Mouse (Mus musculus) limb, embryonic 10.5 days (tissue): ENCODE data around the gene Hivep1. TPM values are rescaled to one million over a fixed set of nuclear protein-coding genes. Genes with fewer than 3 reads are reported as not detected.

Experiments used
- DNase-seq: peaks from one replicate; pipeline ENCODE4 v3.0.0-alpha.2; 2017; ENCODE audit warnings: low spot score
- H3K27ac ChIP-seq: fragments of 300-500 bp; sonication (generic); 2 replicates; pipeline ENCODE4 v1.5.1; 2016; ENCODE audit warnings: mild to moderate bottlenecking
- H3K27me3 ChIP-seq: fragments of 300-500 bp; sonication (generic); 2 replicates; pipeline ENCODE4 v1.6.1; 2016; ENCODE audit warnings: low read depth, mild to moderate bottlenecking; ENCODE audit not compliant: poor library complexity, severe bottlenecking
- H3K36me3 ChIP-seq: fragments of 300-500 bp; sonication (generic); 2 replicates; pipeline ENCODE4 v1.6.1; 2016; ENCODE audit warnings: mild to moderate bottlenecking, moderate library complexity
- H3K4me1 ChIP-seq: fragments of 300-500 bp; sonication (generic); 2 replicates; pipeline ENCODE4 v1.6.1; 2016
- H3K4me3 ChIP-seq: fragments of 300-500 bp; sonication (generic); 2 replicates; pipeline ENCODE4 v1.5.1; 2016; ENCODE audit warnings: mild to moderate bottlenecking, moderate library complexity
- H3K9me3 ChIP-seq: fragments of 300-500 bp; sonication (generic); replicated peaks from 2 replicates; pipeline ENCODE4 v1.6.1; 2016; ENCODE audit warnings: mild to moderate bottlenecking
- WGBS: fragments of 180-500 bp; shearing (Covaris S2); methylation state at CpG from one replicate; pipeline ENCODE4 v1.1.7; 2016; 5-methylcytosine and 5-hydroxymethylcytosine counted together
- polyA plus RNA-seq: library from polyadenylated mRNA; unstranded; fragments of >200 nt; fragmentation: Nextera tagmentation; extraction: Ambion mirVana; gene quantifications from 2 replicates; pipeline ENCODE4 v1.2.1, GENCODE M21; 2016

Gene Hivep1
- polyA plus RNA-seq, 1 experiment from 2014 or later, result 9.4 TPM

DNA sequence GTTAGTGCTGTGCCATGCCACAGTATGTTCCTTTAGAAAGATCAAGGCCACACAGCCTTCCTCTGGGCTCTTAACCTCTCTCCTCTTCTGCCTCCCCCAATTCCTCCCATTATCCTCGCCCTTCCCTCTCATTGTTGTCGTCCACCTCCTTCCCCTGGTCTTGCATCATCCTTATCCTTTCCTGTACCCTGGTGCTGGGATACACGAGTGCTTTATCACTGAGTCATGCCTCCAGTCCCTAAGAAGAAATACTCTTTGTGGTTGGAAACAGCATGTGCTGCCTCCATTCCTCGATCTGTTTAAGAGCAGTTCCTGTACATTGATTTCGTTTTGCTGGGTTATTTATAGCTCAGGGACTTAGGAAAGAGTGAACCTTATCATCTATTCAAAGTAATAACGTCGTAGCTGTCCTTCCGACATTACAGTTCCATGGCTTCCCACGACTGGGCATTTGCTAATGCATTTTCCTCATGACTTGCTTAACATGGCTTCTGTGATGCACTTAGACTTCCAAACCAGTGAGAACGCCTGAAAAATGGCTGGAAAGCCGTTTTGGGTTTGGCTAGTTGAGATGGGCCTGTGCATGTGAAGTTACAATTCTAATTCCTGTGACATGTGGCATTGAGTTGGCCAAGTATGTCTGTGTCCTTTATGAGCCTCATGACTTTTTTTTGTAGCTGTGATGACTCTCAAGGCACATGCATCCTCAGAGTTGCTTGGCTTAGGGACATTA, 56.8 kb downstream of the Hivep1 start:
- Histone ChIP-seq H3K27ac (no peak overlapping the region), H3K9me3 (no peaks in the 10 kb centered on the region), H3K27me3 (no peaks in the 10 kb centered on the region), H3K4me1 (peaks cover 16% of the 10 kb centered on the region), H3K4me3 (no peak overlapping the region), H3K36me3 (no peaks in the 10 kb centered on the region)
- no peak for DNase-seq
- 83% methylated on average over 11 of the region's 11 CpGs for WGBS

DNA sequence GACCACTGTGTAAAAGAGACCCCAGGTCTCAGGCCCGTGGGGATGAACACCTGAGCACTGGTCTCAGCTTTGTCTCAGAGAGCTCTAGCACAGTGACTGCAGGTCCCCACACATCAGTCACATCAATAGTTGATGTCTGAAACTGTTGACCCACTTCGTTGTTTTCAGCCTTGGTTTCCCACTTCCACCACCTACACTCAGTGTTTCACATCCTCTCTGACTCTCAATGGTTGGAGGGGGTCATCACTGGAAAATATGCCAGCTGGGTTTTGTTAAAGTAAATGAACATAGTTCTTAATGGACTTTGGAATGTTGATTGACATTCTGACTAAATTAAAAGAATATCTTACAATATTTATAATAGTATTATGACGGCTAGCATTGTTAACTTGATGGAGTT, 58.6 kb downstream of the Hivep1 start:
- Histone ChIP-seq H3K4me1 (peaks cover 12% of the 10 kb centered on the region), H3K36me3 (no peaks in the 10 kb centered on the region), H3K4me3 (no peak overlapping the region), H3K9me3 (no peaks in the 10 kb centered on the region), H3K27ac (no peak overlapping the region), H3K27me3 (no peaks in the 10 kb centered on the region)
- DNase-seq, result no peak
- WGBS, result 95% methylated on average over 3 of the region's 3 CpGs

DNA sequence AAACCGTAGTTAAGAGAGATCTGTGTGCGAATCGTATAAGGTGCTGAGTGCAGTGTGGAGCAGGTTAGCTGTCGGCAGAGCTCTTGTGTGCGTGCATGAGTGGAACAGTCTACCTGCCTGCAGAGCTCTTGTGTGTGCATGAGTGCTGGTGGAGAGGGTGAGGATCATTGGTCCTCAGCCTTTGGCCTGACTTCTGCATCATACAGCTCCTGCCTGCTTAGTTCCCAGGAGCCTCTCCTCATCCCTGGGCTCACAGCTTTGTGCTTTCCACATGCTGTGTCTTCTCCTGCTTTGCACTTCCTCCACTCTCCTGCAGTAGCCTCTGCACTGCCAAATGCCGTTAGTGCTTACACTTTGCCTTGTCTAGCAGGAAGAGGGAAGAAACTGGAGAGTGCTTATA, 60.2 kb downstream of the Hivep1 start:
- no peak overlapping the region; the same call in 1 of the 2 replicates for H3K27ac ChIP-seq
- H3K36me3 ChIP-seq, result no peaks in the 10 kb centered on the region
- H3K4me3 ChIP-seq, result no peak overlapping the region
- no peaks in the 10 kb centered on the region for H3K27me3 ChIP-seq
- no peaks in the 10 kb centered on the region for H3K9me3 ChIP-seq
- 86% methylated on average over 6 of the region's 6 CpGs for WGBS
- no peak for DNase-seq
- H3K4me1 ChIP-seq, result peaks cover 12% of the 10 kb centered on the region

DNA sequence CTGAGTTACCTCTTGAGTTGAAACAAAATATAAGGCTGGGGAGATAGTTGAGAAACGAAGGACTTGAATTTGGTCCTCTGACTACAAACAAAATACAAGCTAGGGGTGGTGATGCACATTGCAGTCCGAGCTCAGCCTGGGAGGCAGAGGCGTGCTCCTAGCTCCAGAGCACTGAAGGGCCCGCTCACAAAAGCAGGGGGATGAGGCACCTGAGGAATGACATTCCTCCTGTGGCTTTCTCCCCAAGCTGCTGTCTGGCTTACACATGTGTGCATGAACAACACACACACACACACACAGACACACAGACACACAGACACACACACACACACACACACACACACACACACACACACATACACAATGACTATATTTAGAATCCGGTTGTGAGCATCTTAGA, 60.9 kb downstream of the Hivep1 start:
- no peak for DNase-seq
- no peaks in the 10 kb centered on the region for H3K36me3 ChIP-seq
- WGBS, result 85% methylated on average over 5 of the region's 5 CpGs
- H3K27ac ChIP-seq, result no peak overlapping the region
- no peaks in the 10 kb centered on the region for H3K27me3 ChIP-seq
- H3K4me3 ChIP-seq, result no peak overlapping the region
- peaks cover 12% of the 10 kb centered on the region for H3K4me1 ChIP-seq
- no peaks in the 10 kb centered on the region for H3K9me3 ChIP-seq

DNA sequence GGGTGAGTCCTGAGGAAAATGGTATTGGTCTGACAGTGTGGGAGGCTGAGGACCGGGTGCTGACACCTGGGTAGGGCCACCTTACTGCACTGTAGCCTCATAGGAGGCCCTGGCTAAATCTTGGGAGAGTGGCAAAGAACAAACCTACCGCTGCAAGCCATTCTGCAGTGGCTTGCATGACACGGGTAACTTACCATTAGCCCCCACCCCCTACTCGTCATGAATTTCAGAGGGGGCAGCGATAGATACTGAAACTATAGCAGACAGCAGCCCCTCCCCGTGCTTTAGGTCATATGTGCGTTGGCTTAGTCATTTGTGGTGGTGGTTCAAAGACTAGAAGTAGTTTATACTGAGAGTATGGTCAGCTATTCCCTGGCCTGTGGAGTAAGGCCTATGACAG, 61.8 kb downstream of the Hivep1 start:
- H3K4me3 ChIP-seq, result no peak overlapping the region

DNA sequence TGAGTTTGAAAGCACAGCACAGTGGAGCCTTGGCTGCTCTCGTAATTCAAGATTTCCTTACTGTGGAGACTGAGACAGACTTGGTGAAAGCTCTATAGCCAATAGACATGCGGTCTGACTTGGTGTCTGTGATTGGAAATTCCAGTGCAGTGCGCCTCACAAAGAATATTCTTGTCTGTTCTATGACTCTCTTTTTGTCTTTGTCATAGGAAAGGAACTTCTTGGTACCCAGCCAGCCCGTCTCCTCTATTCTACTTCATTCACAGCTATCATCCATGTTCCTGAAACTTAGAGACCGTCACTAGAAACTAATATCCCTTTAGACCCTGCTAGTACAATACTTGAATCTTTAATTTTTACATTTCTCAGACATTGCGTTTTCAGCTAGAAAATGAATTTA, 64.5 kb downstream of the Hivep1 start:
- 96% methylated on average over 6 of the region's 6 CpGs for WGBS
- no peak overlapping the region for H3K27ac ChIP-seq
- H3K4me1 ChIP-seq, result peaks cover 14% of the 10 kb centered on the region
- H3K9me3 ChIP-seq, result no peaks in the 10 kb centered on the region
- no peaks in the 10 kb centered on the region for H3K36me3 ChIP-seq
- no peak overlapping the region for H3K4me3 ChIP-seq
- DNase-seq, result no peak
- H3K27me3 ChIP-seq, result no peaks in the 10 kb centered on the region

More for the DNA sequence above, 61.8 kb downstream of the Hivep1 start:
- no peak for DNase-seq
- Histone ChIP-seq H3K4me1 (peaks cover 12% of the 10 kb centered on the region), H3K36me3 (no peaks in the 10 kb centered on the region), H3K27ac (no peak overlapping the region), H3K9me3 (no peaks in the 10 kb centered on the region), H3K27me3 (no peaks in the 10 kb centered on the region)
- WGBS, result 91% methylated on average over 7 of the region's 7 CpGs

DNA sequence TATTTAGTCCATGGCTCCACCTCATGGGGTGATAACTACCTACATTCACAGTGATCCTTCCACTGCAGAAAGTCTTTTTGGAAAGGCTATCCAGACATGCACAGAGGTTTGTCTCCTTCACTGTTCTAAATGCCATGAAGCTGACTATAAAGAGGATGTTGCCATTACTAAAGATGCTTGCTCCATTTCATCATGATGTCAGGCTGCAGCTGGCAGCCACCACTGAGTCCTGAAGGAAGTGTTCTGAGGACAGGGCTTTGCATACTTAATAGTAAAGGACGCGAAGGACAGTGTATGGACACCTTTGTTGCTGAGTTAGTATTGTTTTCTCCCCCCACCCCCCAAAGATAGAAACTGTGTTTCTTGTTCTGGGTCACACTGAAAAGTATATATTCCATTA, 67.2 kb downstream of the Hivep1 start:
- Histone ChIP-seq H3K27ac (no peak overlapping the region), H3K4me1 (peaks cover 4% of the 10 kb centered on the region), H3K27me3 (no peaks in the 10 kb centered on the region), H3K9me3 (no peaks in the 10 kb centered on the region), H3K4me3 (no peak overlapping the region), H3K36me3 (peaks cover 7% of the 10 kb centered on the region)
- no peak for DNase-seq
- WGBS, result 96% methylated on average over 2 of the region's 2 CpGs

DNA sequence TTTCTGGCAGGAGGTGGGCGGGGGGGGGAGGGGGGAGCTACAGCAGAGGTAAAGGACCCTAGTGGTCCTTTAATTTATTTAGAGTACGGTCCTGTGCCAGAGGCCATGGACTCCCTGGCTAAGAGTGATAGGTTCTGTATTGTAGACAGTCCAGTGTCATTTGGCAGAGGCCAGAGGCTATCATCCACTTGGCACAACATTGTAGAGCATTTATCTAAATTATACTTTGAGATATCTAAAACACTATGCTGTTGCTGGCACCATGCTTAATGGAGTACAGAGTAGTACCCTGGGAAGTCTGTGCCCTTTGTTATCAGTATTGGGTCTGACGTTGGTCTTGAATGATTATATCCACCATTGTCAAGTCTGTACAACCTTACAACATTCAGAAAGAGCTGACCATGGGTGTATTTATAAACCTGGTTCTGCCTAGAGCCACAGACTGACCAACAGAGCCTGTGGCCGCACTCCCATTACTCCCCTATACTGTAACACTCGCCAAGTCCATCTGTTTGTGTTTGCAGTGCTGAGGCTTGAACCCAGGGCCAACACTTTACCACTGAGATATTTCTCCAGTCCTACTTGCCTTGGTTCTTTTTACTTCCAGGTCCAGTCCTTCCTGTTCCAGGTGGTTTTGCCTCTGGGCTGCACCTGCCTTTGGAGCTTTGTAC, 69.4 kb downstream of the Hivep1 start:
- 83% methylated on average over 5 of the region's 5 CpGs for WGBS
- H3K9me3 ChIP-seq, result no peaks in the 10 kb centered on the region
- no peak overlapping the region for H3K4me3 ChIP-seq
- H3K36me3 ChIP-seq, result peaks cover 7% of the 10 kb centered on the region
- no peak for DNase-seq
- no peak overlapping the region for H3K27ac ChIP-seq
- H3K27me3 ChIP-seq, result no peaks in the 10 kb centered on the region
- H3K4me1 ChIP-seq, result peaks cover 4% of the 10 kb centered on the region

DNA sequence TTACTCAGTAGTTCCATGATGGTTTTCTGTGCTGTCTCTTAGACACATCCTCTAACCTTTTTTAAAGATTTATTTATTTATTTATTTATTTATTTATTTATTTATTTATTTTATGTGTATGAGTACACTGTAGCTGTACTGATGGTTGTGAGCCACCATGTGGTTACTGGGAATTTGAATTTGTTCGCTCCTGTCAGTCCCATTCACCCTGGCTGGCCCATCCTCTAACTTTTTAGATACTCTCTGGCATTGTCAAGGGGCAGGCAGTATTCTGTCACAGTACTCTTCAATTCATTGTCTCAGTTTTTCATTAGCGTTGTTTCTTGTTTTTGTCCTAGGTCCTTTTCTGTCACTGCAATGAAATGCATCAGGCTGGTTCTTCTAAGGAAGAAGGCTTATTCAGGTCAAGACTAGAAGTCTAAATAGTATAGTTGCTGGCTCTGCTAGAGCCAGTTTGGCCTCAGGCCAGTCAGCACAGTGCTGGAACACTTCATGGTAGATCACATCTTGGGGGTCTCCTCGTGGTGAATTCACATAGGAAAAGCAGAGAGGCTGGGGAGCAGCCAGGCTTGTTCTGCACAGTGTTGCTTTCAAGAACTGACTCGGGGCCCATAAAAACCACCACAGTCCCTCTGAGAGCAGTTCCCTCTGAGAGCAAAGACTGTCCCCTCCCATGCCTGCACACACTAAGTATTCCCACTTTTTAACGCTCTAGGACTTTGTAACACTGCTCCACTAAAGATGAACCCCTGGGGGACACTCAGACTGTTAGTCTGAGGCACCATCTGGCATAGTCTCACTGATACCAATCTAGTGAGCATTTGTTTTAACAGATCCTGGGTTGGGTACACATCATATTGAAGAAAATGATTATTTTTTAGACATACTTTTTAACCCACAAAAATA, 70.2 kb downstream of the Hivep1 start:
- DNase-seq, result no peak
- Histone ChIP-seq H3K27me3 (no peaks in the 10 kb centered on the region), H3K4me1 (peaks cover 4% of the 10 kb centered on the region), H3K4me3 (no peak overlapping the region), H3K27ac (no peak overlapping the region), H3K36me3 (peaks cover 7% of the 10 kb centered on the region), H3K9me3 (no peaks in the 10 kb centered on the region)
- WGBS, result 89% methylated on average over 5 of the region's 5 CpGs

DNA sequence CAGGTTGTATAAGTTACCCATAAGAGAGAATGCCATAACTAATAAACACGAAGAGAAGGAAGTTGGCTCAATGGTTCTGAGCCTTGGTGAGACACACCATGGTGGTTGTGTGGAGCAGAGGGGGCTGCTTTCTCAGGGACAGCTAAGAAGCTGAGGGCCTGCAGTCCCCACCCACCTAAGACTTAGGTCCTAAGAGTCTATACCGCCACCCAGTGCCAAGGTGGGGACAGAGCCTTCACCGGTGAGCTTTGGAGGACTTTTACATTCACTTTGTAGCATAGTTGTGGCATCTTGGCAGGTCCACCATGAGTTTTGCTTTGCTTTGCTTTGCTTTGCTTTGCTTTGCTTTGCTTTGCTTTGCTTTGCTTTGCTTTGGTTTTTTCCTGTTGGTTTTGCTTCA, 92.8 kb downstream of the Hivep1 start:
- 0 out of 2 replicates have a peak, but pooled peaks cover 4% of the 10 kb centered on the region for H3K4me1 ChIP-seq
- no peak overlapping the region for H3K27ac ChIP-seq
- peaks cover 6% of the 10 kb centered on the region; the same call in 1 of the 2 replicates for H3K36me3 ChIP-seq
- H3K9me3 ChIP-seq, result no peaks in the 10 kb centered on the region
- H3K27me3 ChIP-seq, result no peaks in the 10 kb centered on the region
- no peak overlapping the region for H3K4me3 ChIP-seq
- no peak for DNase-seq
- 75% methylated on average over 3 of the region's 3 CpGs for WGBS

DNA sequence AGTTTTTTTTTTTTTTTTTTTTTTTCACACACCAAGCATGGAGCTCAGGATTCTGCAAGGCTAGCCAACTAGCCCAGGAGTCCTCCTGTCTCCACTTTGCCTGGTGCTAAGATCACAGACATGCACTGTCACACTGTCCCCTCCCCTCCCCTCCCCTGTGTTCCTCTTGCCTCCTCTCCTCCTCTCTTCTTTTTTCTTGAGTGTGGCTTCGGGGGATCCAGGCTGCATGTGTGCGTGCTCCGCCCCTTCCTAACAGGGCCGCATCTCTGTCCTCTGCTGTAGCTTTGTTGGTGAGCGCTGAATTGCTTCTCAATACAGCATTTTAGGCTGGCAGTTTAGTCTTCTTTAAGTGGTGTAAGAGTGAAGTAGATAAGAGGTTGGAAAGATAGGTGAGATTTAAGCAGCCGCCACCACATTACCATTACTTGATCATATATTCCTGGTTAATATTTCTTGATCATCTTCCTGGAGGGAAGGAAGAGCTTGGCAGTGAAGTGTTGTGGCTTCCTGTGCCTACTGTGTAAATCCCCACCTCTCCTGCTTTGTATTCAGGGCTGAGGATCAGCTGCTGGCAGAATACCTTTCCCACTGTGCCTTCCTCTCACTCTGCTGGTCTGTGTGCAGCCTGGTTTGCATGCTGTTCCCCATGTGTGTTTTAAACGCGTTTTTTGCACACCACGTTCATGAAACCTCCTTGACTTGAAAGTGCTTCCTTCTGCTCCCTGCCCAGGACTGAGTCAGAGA, 97.7 kb downstream of the Hivep1 start:
- WGBS, result 34% methylated on average over 9 of the region's 9 CpGs
- Histone ChIP-seq H3K4me1 (0 out of 2 replicates have a peak, but pooled peaks cover 12% of the 10 kb centered on the region), H3K27me3 (no peaks in the 10 kb centered on the region), H3K4me3 (no peak overlapping the region), H3K27ac (peak overlapping the region; percentile 30; the same call in 1 of the 2 replicates), H3K9me3 (no peaks in the 10 kb centered on the region), H3K36me3 (peaks cover 2% of the 10 kb centered on the region)
- no peak for DNase-seq

DNA sequence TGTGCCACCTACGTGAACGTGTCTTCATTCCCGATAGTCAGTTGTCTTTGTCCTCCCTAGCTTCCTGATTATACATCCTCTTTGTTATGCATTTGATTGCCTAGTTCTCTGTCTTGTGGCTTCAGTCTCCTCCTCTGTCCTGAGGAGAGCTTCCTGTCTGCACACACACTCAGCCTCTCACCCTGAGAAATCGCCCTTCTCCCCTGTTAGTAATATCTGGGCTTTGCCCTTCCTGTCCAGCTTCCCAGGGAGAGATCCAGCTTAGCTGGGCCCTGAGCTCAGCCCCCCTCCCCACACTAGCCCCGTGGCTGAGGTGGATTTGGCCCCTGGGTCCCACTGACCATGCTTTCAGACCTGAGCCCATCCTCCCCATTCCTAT, 98.2 kb downstream of the Hivep1 start:
- peaks cover 8% of the 10 kb centered on the region for H3K36me3 ChIP-seq
- no peak overlapping the region for H3K4me3 ChIP-seq
- H3K4me1 ChIP-seq, result 0 out of 2 replicates have a peak, but pooled peaks cover 12% of the 10 kb centered on the region
- peak overlapping the region; percentile 30; the same call in 1 of the 2 replicates for H3K27ac ChIP-seq
- WGBS, result 45% methylated on average over 5 of the region's 5 CpGs
- DNase-seq, result no peak
- no peaks in the 10 kb centered on the region for H3K27me3 ChIP-seq
- no peaks in the 10 kb centered on the region for H3K9me3 ChIP-seq
